Mouse (Mus musculus): ENCODE results near the gene Zmiz1. TPM values are rescaled to one million over a fixed set of nuclear protein-coding genes. Genes with fewer than 3 reads are reported as not detected.

The Zmiz1 gene
- polyA plus RNA-seq, 1 experiment from 2014 or later, result 34.2 TPM

- peak overlapping the region; percentile 87 for H3K27ac ChIP-seq (ENCODE audit: poor library complexity, severe bottlenecking)
- peaks cover 95% of the 10 kb centered on the region for H3K4me1 ChIP-seq (replicated peaks)
- no peak overlapping the region for H3K4me3 ChIP-seq
- no peaks in the 10 kb centered on the region for H3K9me3 ChIP-seq (replicated peaks)
- H3K27me3 ChIP-seq (replicated peaks), result no peaks in the 10 kb centered on the region
- 60% methylated on average over 13 of the region's 13 CpGs for WGBS
- H3K36me3 ChIP-seq, result peaks cover 39% of the 10 kb centered on the region
- peak overlapping the region; percentile 50 for H3K9ac ChIP-seq
- no peak for ATAC-seq (ENCODE audit: insufficient number of reproducible peaks, low FRiP score)
- peak overlapping the region; percentile 6; the same call in 1 of the 2 replicates for H3K4me2 ChIP-seq
Observed at GRCm38 (mm10) chr14:25508111-25508756, 49.2 kb downstream of the Zmiz1 start.

GRCm38 (mm10) chr14:25508757-25509139 is 49.8 kb downstream of the Zmiz1 start:
- H3K9me3 ChIP-seq (replicated peaks), result no peaks in the 10 kb centered on the region
- H3K4me1 ChIP-seq (replicated peaks), result peaks cover 99% of the 10 kb centered on the region
- no peak overlapping the region; the same call in 1 of the 2 replicates for H3K9ac ChIP-seq
- peaks cover 33% of the 10 kb centered on the region for H3K36me3 ChIP-seq
- H3K4me3 ChIP-seq, result no peak overlapping the region
- H3K27me3 ChIP-seq (replicated peaks), result no peaks in the 10 kb centered on the region
- H3K27ac ChIP-seq (ENCODE audit: poor library complexity, severe bottlenecking), result peak overlapping the region; percentile 87
- WGBS, result 41% methylated on average over 5 of the region's 5 CpGs
- ATAC-seq (ENCODE audit: insufficient number of reproducible peaks, low FRiP score), result peak; percentile 28; the same call in 1 of the 2 replicates
- peak overlapping the region; percentile 6; the same call in 1 of the 2 replicates for H3K4me2 ChIP-seq

GRCm38 (mm10) chr14:25509450-25510129 is 50.6 kb downstream of the Zmiz1 start:
- 86% methylated on average over 20 of the region's 20 CpGs for WGBS
- H3K4me2 ChIP-seq, result no peak overlapping the region
- peaks cover 98% of the 10 kb centered on the region for H3K4me1 ChIP-seq (replicated peaks)
- ATAC-seq (ENCODE audit: insufficient number of reproducible peaks, low FRiP score), result no peak
- H3K4me3 ChIP-seq, result no peak overlapping the region
- H3K9ac ChIP-seq, result no peak overlapping the region
- no peaks in the 10 kb centered on the region for H3K27me3 ChIP-seq (replicated peaks)
- H3K9me3 ChIP-seq (replicated peaks), result no peaks in the 10 kb centered on the region
- peaks cover 26% of the 10 kb centered on the region for H3K36me3 ChIP-seq
- peak overlapping the region; percentile 87 for H3K27ac ChIP-seq (ENCODE audit: poor library complexity, severe bottlenecking)

- no peak for ATAC-seq (ENCODE audit: insufficient number of reproducible peaks, low FRiP score)
- H3K9ac ChIP-seq, result peak overlapping the region; percentile 52
- peak overlapping the region; percentile 87 for H3K27ac ChIP-seq (ENCODE audit: poor library complexity, severe bottlenecking)
- H3K27me3 ChIP-seq (replicated peaks), result no peaks in the 10 kb centered on the region
- no peaks in the 10 kb centered on the region for H3K9me3 ChIP-seq (replicated peaks)
- H3K4me1 ChIP-seq (replicated peaks), result peaks cover 98% of the 10 kb centered on the region
- no peak overlapping the region for H3K4me2 ChIP-seq
- peaks cover 23% of the 10 kb centered on the region for H3K36me3 ChIP-seq
- no peak overlapping the region for H3K4me3 ChIP-seq
- WGBS, result 77% methylated on average over 3 of the region's 3 CpGs
Observed at GRCm38 (mm10) chr14:25510362-25510761, 51.4 kb downstream of the Zmiz1 start.

- WGBS, result 50% methylated on average over 7 of the region's 7 CpGs
- Histone ChIP-seq H3K4me1 (replicated peaks) (peaks cover 98% of the 10 kb centered on the region), H3K27ac (ENCODE audit: poor library complexity, severe bottlenecking) (peak overlapping the region; percentile 66), H3K9ac (0 out of 2 replicates have a peak overlapping the region, but pooled peaks have one; percentile 52), H3K27me3 (replicated peaks) (no peaks in the 10 kb centered on the region), H3K36me3 (peaks cover 17% of the 10 kb centered on the region), H3K4me2 (no peak overlapping the region), H3K9me3 (replicated peaks) (no peaks in the 10 kb centered on the region), H3K4me3 (no peak overlapping the region)
- ATAC-seq (ENCODE audit: insufficient number of reproducible peaks, low FRiP score), result no peak
Observed at GRCm38 (mm10) chr14:25510987-25511386, 52.0 kb downstream of the Zmiz1 start.

- ATAC-seq (ENCODE audit: insufficient number of reproducible peaks, low FRiP score), result no peak
- peak overlapping the region; percentile 76 for H3K27ac ChIP-seq (ENCODE audit: poor library complexity, severe bottlenecking)
- no peaks in the 10 kb centered on the region for H3K9me3 ChIP-seq (replicated peaks)
- H3K36me3 ChIP-seq, result peaks cover 14% of the 10 kb centered on the region
- WGBS, result 47% methylated on average over 3 of the region's 3 CpGs
- peaks cover 98% of the 10 kb centered on the region for H3K4me1 ChIP-seq (replicated peaks)
- no peak overlapping the region for H3K9ac ChIP-seq
- H3K27me3 ChIP-seq (replicated peaks), result no peaks in the 10 kb centered on the region
- no peak overlapping the region for H3K4me3 ChIP-seq
- H3K4me2 ChIP-seq, result no peak overlapping the region
Observed at GRCm38 (mm10) chr14:25511564-25511963, 52.6 kb downstream of the Zmiz1 start.

- WGBS, result 24% methylated on average over 5 of the region's 5 CpGs
- ATAC-seq (ENCODE audit: insufficient number of reproducible peaks, low FRiP score), result no peak
- peaks cover 10% of the 10 kb centered on the region for H3K36me3 ChIP-seq
- peak overlapping the region; percentile 52; the same call in 1 of the 2 replicates for H3K9ac ChIP-seq
- peak overlapping the region; percentile 76 for H3K27ac ChIP-seq (ENCODE audit: poor library complexity, severe bottlenecking)
- peaks cover 98% of the 10 kb centered on the region for H3K4me1 ChIP-seq (replicated peaks)
- no peak overlapping the region for H3K4me3 ChIP-seq
- no peak overlapping the region for H3K4me2 ChIP-seq
- no peaks in the 10 kb centered on the region for H3K27me3 ChIP-seq (replicated peaks)
- H3K9me3 ChIP-seq (replicated peaks), result no peaks in the 10 kb centered on the region
Observed at GRCm38 (mm10) chr14:25511967-25512366, 53.0 kb downstream of the Zmiz1 start.

- Histone ChIP-seq H3K9ac (peak overlapping the region; percentile 52), H3K4me3 (no peak overlapping the region), H3K9me3 (replicated peaks) (no peaks in the 10 kb centered on the region), H3K4me2 (no peak overlapping the region), H3K36me3 (0 out of 2 replicates have a peak, but pooled peaks cover 4% of the 10 kb centered on the region), H3K4me1 (replicated peaks) (peaks cover 99% of the 10 kb centered on the region), H3K27me3 (replicated peaks) (no peaks in the 10 kb centered on the region), H3K27ac (ENCODE audit: poor library complexity, severe bottlenecking) (peak overlapping the region; percentile 76)
- WGBS, result 14% methylated on average over 6 of the region's 6 CpGs
- no peak for ATAC-seq (ENCODE audit: insufficient number of reproducible peaks, low FRiP score)
Observed at GRCm38 (mm10) chr14:25512803-25513202, 53.8 kb downstream of the Zmiz1 start.

- no peak for ATAC-seq (ENCODE audit: insufficient number of reproducible peaks, low FRiP score)
- peaks cover 4% of the 10 kb centered on the region for H3K36me3 ChIP-seq
- H3K9ac ChIP-seq, result peak overlapping the region; percentile 52; the same call in 1 of the 2 replicates
- H3K27ac ChIP-seq (ENCODE audit: poor library complexity, severe bottlenecking), result peak overlapping the region; percentile 76
- WGBS, result 54% methylated on average over 8 of the region's 8 CpGs
- peaks cover 97% of the 10 kb centered on the region for H3K4me1 ChIP-seq (replicated peaks)
- H3K9me3 ChIP-seq (replicated peaks), result no peaks in the 10 kb centered on the region
- no peak overlapping the region for H3K4me2 ChIP-seq
- no peak overlapping the region for H3K4me3 ChIP-seq
- H3K27me3 ChIP-seq (replicated peaks), result no peaks in the 10 kb centered on the region
Observed at GRCm38 (mm10) chr14:25513496-25513895, 54.5 kb downstream of the Zmiz1 start.

- Histone ChIP-seq H3K4me1 (replicated peaks) (peaks cover 97% of the 10 kb centered on the region), H3K4me3 (no peak overlapping the region), H3K27ac (ENCODE audit: poor library complexity, severe bottlenecking) (peak overlapping the region; percentile 90), H3K36me3 (peaks cover 7% of the 10 kb centered on the region), H3K9me3 (replicated peaks) (no peaks in the 10 kb centered on the region), H3K27me3 (replicated peaks) (no peaks in the 10 kb centered on the region), H3K9ac (0 out of 2 replicates have a peak overlapping the region, but pooled peaks have one; percentile 0), H3K4me2 (no peak overlapping the region)
- 82% methylated on average over 2 of the region's 2 CpGs for WGBS
- no peak for ATAC-seq (ENCODE audit: insufficient number of reproducible peaks, low FRiP score)
Observed at GRCm38 (mm10) chr14:25514943-25515512, 56.0 kb downstream of the Zmiz1 start.

GRCm38 (mm10) chr14:25515924-25516323 is 56.9 kb downstream of the Zmiz1 start:
- Histone ChIP-seq H3K4me2 (no peak overlapping the region), H3K9me3 (replicated peaks) (no peaks in the 10 kb centered on the region), H3K36me3 (peaks cover 7% of the 10 kb centered on the region), H3K4me1 (replicated peaks) (peaks cover 97% of the 10 kb centered on the region), H3K9ac (peak overlapping the region; percentile 1; the same call in 1 of the 2 replicates), H3K27me3 (replicated peaks) (no peaks in the 10 kb centered on the region), H3K27ac (ENCODE audit: poor library complexity, severe bottlenecking) (peak overlapping the region; percentile 90), H3K4me3 (no peak overlapping the region)
- no peak for ATAC-seq (ENCODE audit: insufficient number of reproducible peaks, low FRiP score)
- 54% methylated on average over 9 of the region's 9 CpGs for WGBS

All from heart, embryonic 12.5 days (tissue).